Mouse (Mus musculus) lung, postnatal 0 days (tissue): ENCODE results near the gene Tmem259.

Experiments
- CTCF ChIP-seq: IDR thresholded peaks from 2 replicates; pipeline ENCODE4 v1.5.1; 2016; ENCODE audit warnings: antibody characterized with exemption, mild to moderate bottlenecking
- EP300 ChIP-seq: IDR thresholded peaks from 2 replicates; pipeline ENCODE4 v1.6.1; 2016; ENCODE audit warnings: antibody characterized with exemption, mild to moderate bottlenecking, control low read depth

GRCm38 (mm10) chr10:79968181-79968580, 15.9 kb downstream of the Tmem259 start:
- TF ChIP-seq CTCF (no peak), EP300 (no peak)
